In the genomic region with DNA sequence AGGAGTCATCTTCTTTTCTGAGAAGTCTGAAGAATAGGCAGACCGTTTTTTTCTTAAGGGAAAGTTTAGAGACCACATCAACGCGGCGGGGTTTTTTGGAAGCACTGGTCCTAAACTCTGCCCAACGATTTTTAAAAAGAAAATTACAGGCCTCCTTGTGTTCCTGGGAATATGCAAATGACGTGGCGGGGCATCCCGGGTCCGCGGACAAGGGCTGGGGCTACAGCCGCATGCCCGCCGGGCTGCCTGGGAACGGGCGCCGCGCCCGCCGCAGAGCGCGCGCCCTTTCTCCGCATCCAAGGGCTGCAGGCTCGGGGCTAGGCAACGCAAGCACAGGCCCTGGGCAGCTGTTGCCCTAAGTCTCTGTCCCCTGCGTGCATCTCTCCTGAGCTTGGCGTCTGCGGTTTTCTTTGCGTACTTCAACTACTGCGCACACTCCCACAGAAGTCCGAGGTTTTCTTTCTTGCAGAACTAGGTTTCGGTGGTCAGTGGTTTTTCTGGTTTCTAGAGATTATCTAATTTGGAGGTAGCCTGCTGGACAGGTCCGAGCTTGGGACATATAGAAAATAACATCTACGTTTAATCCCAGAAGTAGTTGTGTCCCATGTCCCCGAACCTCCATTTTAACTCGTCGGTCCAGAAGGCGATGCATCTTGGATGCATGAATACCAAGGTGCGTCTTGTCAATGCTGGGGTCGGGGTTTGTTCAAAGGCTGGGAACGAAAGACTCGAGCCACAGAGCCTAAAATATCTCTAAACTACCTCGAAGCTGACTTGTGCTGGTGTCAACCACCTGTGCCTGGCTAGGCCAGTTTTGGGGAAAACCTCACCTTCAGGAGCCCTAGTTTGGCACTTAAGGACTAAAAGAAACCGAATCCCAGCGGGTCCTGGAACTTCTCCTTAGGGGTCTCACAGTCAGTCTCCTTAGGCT, we compare ENCODE assay signal across 9 mouse cellular contexts. TPM values are rescaled to one million over a fixed set of nuclear protein-coding genes. Genes with fewer than 3 reads are reported as not detected.
A peak's percentile ranks its signal among the peaks of the same experiment; 100 is the strongest.
DNase-seq lines count a peak whose midpoint lies in the region; ATAC-seq and TF ChIP-seq lines count a peak whose summit lies in the region.
"Had no signal": no experiment of that assay in that cellular context is flagged by ENCODE, and none has a peak within 500 bp of the region (broad histone marks: within the 10 kb centered on the region; RNA-seq: fewer than 3 reads in every experiment).

No protein-coding gene starts in this region.

- no peak overlapping the region for H3K27ac ChIP-seq in heart, postnatal 0 days (ENCODE audit: low read depth)

- DNase-seq in kidney, adult 18-20 months, result peak; percentile 26
- DNase-seq in kidney, adult 11 months, result no peak
- DNase-seq in cerebellum, postnatal 14 days, result peak; percentile 23 to 36
- DNase-seq in heart, postnatal 0 days (ENCODE audit: low spot score), result no peak
- DNase-seq in lung, postnatal 14 days, result peak; percentile 12
- no peak for DNase-seq in yolk sac, embryonic 10.5 days (ENCODE audit: low spot score)
- DNase-seq in gastrocnemius, adult 8-10 months (ENCODE audit: low spot score in 2 of 2), result no peak
- no peak for DNase-seq in layer of hippocampus, adult 9-11 months

- peaks cover 93% of the 10 kb centered on the region for H3K27me3 ChIP-seq in heart, postnatal 0 days (ENCODE audit: control insufficient read depth, insufficient read depth, low read length)

- H3K9ac ChIP-seq in heart, postnatal 0 days (replicated peaks; ENCODE audit: low read depth, low read length), result no peak overlapping the region

- no peaks in the 10 kb centered on the region for H3K36me3 ChIP-seq in heart, postnatal 0 days (replicated peaks; ENCODE audit: control insufficient read depth, insufficient read depth, low read length)

- no peak for TF ChIP-seq EP300 in heart, postnatal 0 days (IDR thresholded peaks at IDR 0.05; ENCODE audit: low read depth)

- peak overlapping the region; percentile 24 for H3K4me3 ChIP-seq in heart, postnatal 0 days (ENCODE audit: low read depth, low read length)

- no peak for ATAC-seq in heart, postnatal 0 days (ENCODE audit: insufficient read depth, low read depth)

- WGBS in heart, postnatal 0 days, result 18% methylated on average over 45 of the region's 45 CpGs

- H3K4me1 ChIP-seq in heart, postnatal 0 days (ENCODE audit: control insufficient read depth, insufficient read depth), result 0 out of 2 replicates have a peak, but pooled peaks cover 5% of the 10 kb centered on the region

- TF ChIP-seq CTCF in heart, postnatal 0 days (IDR thresholded peaks at IDR 0.05; ENCODE audit: low read depth), result no peak

- peak overlapping the region; percentile 40 for H3K4me2 ChIP-seq in heart, postnatal 0 days (ENCODE audit: low read depth, low read length)

- no peaks in the 10 kb centered on the region for H3K9me3 ChIP-seq in heart, postnatal 0 days (replicated peaks; ENCODE audit: control insufficient read depth, low read length)

RNA-seq across cellular contexts. Expression of gene Irx5, which starts 6.1 kb away (rescaled TPM):
- total RNA-seq in heart, postnatal 0 days (2014; rRNA removed; ENCODE audit: low replicate concordance), result 13.1 and 18.6 TPM in 2 replicates
- 6.4 and 7.3 TPM in 2 replicates for polyA plus RNA-seq in heart, postnatal 0 days (2015; fragmentation: Nextera tagmentation; extraction: Ambion mirVana)
- under 1 TPM in 3 of 4 experiments, not detected in 1; 0.17 to 0.49 (median 0.22) TPM for total RNA-seq in gastrocnemius, adult 8-10 months (2022)
- total RNA-seq: gastrocnemius, postnatal 36 days had no signal

Comparison
In these comparisons a context has a peak if more than half of its experiments do, and no peak if none do; other contexts are left out.
1. DNase-seq: peak in kidney, adult 18-20 months (single experiment), cerebellum, postnatal 14 days (2 of 2) and lung, postnatal 14 days (single experiment); none in kidney, adult 11 months (single experiment), heart, postnatal 0 days (single experiment), yolk sac, embryonic 10.5 days (single experiment), gastrocnemius, adult 8-10 months (0 of 2) and layer of hippocampus, adult 9-11 months (single experiment).